ENCODE assay signal across 18 mouse cellular contexts in the genomic region with DNA sequence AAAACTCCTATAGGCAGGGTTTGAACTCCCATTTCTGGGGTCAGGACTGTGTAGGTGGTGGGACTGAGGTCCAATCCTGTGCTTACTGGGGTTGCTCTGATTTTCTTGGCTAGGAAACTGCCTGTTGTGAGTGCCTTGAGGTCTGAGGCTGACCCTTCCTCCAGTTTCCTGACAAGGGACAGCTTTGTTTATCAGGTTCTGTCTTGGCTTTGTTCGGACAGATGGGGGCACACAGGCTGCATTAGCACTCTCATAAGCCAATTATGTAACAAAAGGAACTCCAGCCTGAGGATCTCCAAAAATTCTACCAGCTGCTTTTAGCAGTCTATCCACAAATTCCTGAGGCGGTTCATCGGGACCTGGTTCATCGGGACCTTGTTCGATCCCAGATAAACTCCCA. TPM values are rescaled to one million over a fixed set of nuclear protein-coding genes. Genes with fewer than 3 reads are reported as not detected.
A peak's percentile ranks its signal among the peaks of the same experiment; 100 is the strongest.
DNase-seq lines count a peak whose midpoint lies in the region; ATAC-seq and TF ChIP-seq lines count a peak whose summit lies in the region.
"Had no signal": no experiment of that assay in that cellular context is flagged by ENCODE, and none has a peak within 500 bp of the region (broad histone marks: within the 10 kb centered on the region; RNA-seq: fewer than 3 reads in every experiment).

No protein-coding gene starts in this region.

- H3K4me1 ChIP-seq in cerebellum, adult 2 months (ENCODE audit: control insufficient read depth, insufficient read depth, low read length): no peaks in the 10 kb centered on the region
- H3K4me1 ChIP-seq in kidney, postnatal 0 days (replicated peaks; ENCODE audit: insufficient read depth, low read length): no peaks in the 10 kb centered on the region
- H3K4me1 ChIP-seq in kidney, embryonic 16.5 days (ENCODE audit: insufficient read depth, low read length): no peaks in the 10 kb centered on the region
- H3K4me1 ChIP-seq: limb, embryonic 13.5 days had no signal

- peak; percentile 46; the same call in 1 of the 2 replicates for TF ChIP-seq CTCF in cerebellum, adult 2 months (IDR thresholded peaks at IDR 0.05; ENCODE audit: borderline replicate concordance, insufficient read depth, low read depth, low read length)
- TF ChIP-seq CTCF in kidney, postnatal 0 days (IDR thresholded peaks at IDR 0.05; ENCODE audit: low read depth): peak; percentile 49

- H3K9ac ChIP-seq in kidney, postnatal 0 days (ENCODE audit: low read depth, low read length): no peak overlapping the region
- no peak overlapping the region for H3K9ac ChIP-seq in kidney, embryonic 16.5 days (replicated peaks; ENCODE audit: low read length)
- H3K9ac ChIP-seq: limb, embryonic 13.5 days had no signal

- H3K27ac ChIP-seq in cerebellum, adult 2 months (ENCODE audit: insufficient read depth, low read length): no peak overlapping the region
- H3K27ac ChIP-seq in kidney, postnatal 0 days: no peak overlapping the region
- H3K27ac ChIP-seq in kidney, embryonic 16.5 days (ENCODE audit: low read length): no peak overlapping the region
- H3K27ac ChIP-seq: limb, embryonic 13.5 days; midbrain, embryonic 10.5 days had no signal

- H3K36me3 ChIP-seq in kidney, postnatal 0 days (ENCODE audit: insufficient read depth, low read length): no peaks in the 10 kb centered on the region
- H3K36me3 ChIP-seq in kidney, embryonic 16.5 days (ENCODE audit: insufficient read depth, low read length): no peaks in the 10 kb centered on the region
- H3K36me3 ChIP-seq: limb, embryonic 13.5 days; midbrain, embryonic 10.5 days had no signal

- no peaks in the 10 kb centered on the region for H3K27me3 ChIP-seq in cerebellum, adult 2 months (ENCODE audit: control insufficient read depth, insufficient read depth, low read length)
- H3K27me3 ChIP-seq in kidney, postnatal 0 days (ENCODE audit: insufficient read depth, low read length): no peaks in the 10 kb centered on the region
- no peaks in the 10 kb centered on the region for H3K27me3 ChIP-seq in kidney, embryonic 16.5 days (ENCODE audit: insufficient read depth, low read length)
- H3K27me3 ChIP-seq: limb, embryonic 13.5 days; Patski had no signal

- no peak for ATAC-seq in kidney, postnatal 0 days (replicated peaks; ENCODE audit: low FRiP score, low read depth)
- no peak for ATAC-seq in kidney, embryonic 16.5 days (ENCODE audit: low FRiP score, low TSS enrichment)
- no peak for ATAC-seq in monocyte, adult 5-6 weeks (replicated peaks; ENCODE audit: insufficient number of reproducible peaks, low FRiP score, low TSS enrichment, poor library complexity, severe bottlenecking)
- ATAC-seq: Patski had no signal

- H3K4me3 ChIP-seq in cerebellum, adult 2 months (replicated peaks; ENCODE audit: insufficient read depth, low read depth, low read length): no peak overlapping the region
- H3K4me3 ChIP-seq in kidney, postnatal 0 days (replicated peaks; ENCODE audit: low read depth, low read length): no peak overlapping the region
- H3K4me3 ChIP-seq in kidney, embryonic 16.5 days (ENCODE audit: low read length): no peak overlapping the region
- H3K4me3 ChIP-seq: erythroblast, embryonic 14.5 days; limb, embryonic 13.5 days; midbrain, embryonic 10.5 days had no signal

- DNase-seq in cerebellum, adult 2 months: peak in 1 of 2 experiments; percentile 16
- no peak for DNase-seq in cerebellum, postnatal 14 days
- DNase-seq in kidney, postnatal 0 days (ENCODE audit: low spot score): peak; percentile 52
- peak; percentile 85 for DNase-seq in adipocyte (ENCODE audit: low spot score)
- peak; percentile 54 for DNase-seq in lung, postnatal 10 days
- no peak for DNase-seq in spleen, postnatal 10 days (ENCODE audit: low spot score in 2 of 2)
- DNase-seq: adrenal gland, postnatal 10 days; cerebellum, adult 9-11 months; thymus, postnatal 36 days had no signal

- no peaks in the 10 kb centered on the region for H3K9me3 ChIP-seq in kidney, postnatal 0 days (replicated peaks; ENCODE audit: low read length)
- no peaks in the 10 kb centered on the region for H3K9me3 ChIP-seq in kidney, embryonic 16.5 days (ENCODE audit: low read length)
- H3K9me3 ChIP-seq: limb, embryonic 13.5 days; midbrain, embryonic 10.5 days had no signal

- H3K4me2 ChIP-seq in kidney, postnatal 0 days (ENCODE audit: low read length): no peak overlapping the region
- no peak overlapping the region for H3K4me2 ChIP-seq in kidney, embryonic 16.5 days (replicated peaks; ENCODE audit: low read depth, low read length)
- H3K4me2 ChIP-seq: limb, embryonic 13.5 days had no signal

- TF ChIP-seq POLR2A in cerebellum, adult 2 months (IDR thresholded peaks at IDR 0.05; ENCODE audit: borderline replicate concordance, insufficient read depth, low read length): no peak

- 22% methylated on average over 5 of the region's 5 CpGs for WGBS in cerebellum, adult 2 months
- 45% methylated on average over 5 of the region's 5 CpGs for WGBS in kidney, postnatal 0 days
- 51% methylated on average over 5 of the region's 5 CpGs for WGBS in kidney, embryonic 16.5 days

RNA-seq across cellular contexts. Expression of gene Il5, which starts 21.8 kb away (rescaled TPM):
- 0.16 and 0.22 TPM in 2 replicates for polyA plus RNA-seq in cerebellum, adult 2 months (2012; rRNA removed)
- polyA plus RNA-seq in kidney, postnatal 0 days (2015; fragmentation: Nextera tagmentation; extraction: Ambion mirVana): not detected in 2 replicates
- polyA plus RNA-seq in kidney, embryonic 16.5 days (2015; fragmentation: Nextera tagmentation; extraction: Ambion mirVana): not detected in 2 replicates
- total RNA-seq in monocyte, adult 5-6 weeks (2017): not detected in 3 replicates
- total RNA-seq: adrenal gland, postnatal 10 days; hematopoietic stem cell, adult 5-6 weeks; layer of hippocampus, postnatal 14 days; neutrophil, adult 5-6 weeks had no signal
- polyA plus RNA-seq: erythroblast, embryonic 14.5 days; limb, embryonic 13.5 days; midbrain, embryonic 10.5 days; Patski had no signal

RNA-seq across cellular contexts. Expression of gene Irf1, which starts 27.5 kb away (rescaled TPM):
- polyA plus RNA-seq in cerebellum, adult 2 months (2012; rRNA removed): 5.6 and 6.0 TPM in 2 replicates
- polyA plus RNA-seq in kidney, postnatal 0 days (2015; fragmentation: Nextera tagmentation; extraction: Ambion mirVana): 14.0 and 17.9 TPM in 2 replicates
- polyA plus RNA-seq in kidney, embryonic 16.5 days (2015; fragmentation: Nextera tagmentation; extraction: Ambion mirVana): 16.9 and 17.4 TPM in 2 replicates
- total RNA-seq in monocyte, adult 5-6 weeks (2017): 300 to 388 TPM (median 378 TPM) in 3 replicates

RNA-seq across cellular contexts. Expression of gene Gm17334, which starts 30.6 kb away (rescaled TPM):
- 0.32 and 0.44 TPM in 2 replicates for polyA plus RNA-seq in cerebellum, adult 2 months (2012; rRNA removed)
- 0.20 and 0.21 TPM in 2 replicates for polyA plus RNA-seq in kidney, postnatal 0 days (2015; fragmentation: Nextera tagmentation; extraction: Ambion mirVana)
- polyA plus RNA-seq in kidney, embryonic 16.5 days (2015; fragmentation: Nextera tagmentation; extraction: Ambion mirVana): 0.27 and 0.30 TPM in 2 replicates
- total RNA-seq in monocyte, adult 5-6 weeks (2017): 0.68 TPM in 1 of 3 replicates, not detected in the others
- total RNA-seq: neutrophil, adult 5-6 weeks had no signal
- polyA plus RNA-seq: erythroblast, embryonic 14.5 days; midbrain, embryonic 10.5 days had no signal

RNA-seq across cellular contexts. Expression of gene Rad50, which starts 35.2 kb away (rescaled TPM):
- polyA plus RNA-seq in cerebellum, adult 2 months (2012; rRNA removed): 5.4 TPM in 2 replicates
- polyA plus RNA-seq in kidney, postnatal 0 days (2015; fragmentation: Nextera tagmentation; extraction: Ambion mirVana): 21.3 and 21.6 TPM in 2 replicates
- polyA plus RNA-seq in kidney, embryonic 16.5 days (2015; fragmentation: Nextera tagmentation; extraction: Ambion mirVana): 24.9 TPM in 2 replicates
- 27.8 to 53.5 TPM (median 45.6 TPM) in 3 replicates for total RNA-seq in monocyte, adult 5-6 weeks (2017)

Comparison
In these comparisons a context has a peak if more than half of its experiments do, and no peak if none do; other contexts are left out.
1. DNase-seq: peak in kidney, postnatal 0 days (single experiment), adipocyte (single experiment) and lung, postnatal 10 days (single experiment); none in cerebellum, postnatal 14 days (0 of 2) and spleen, postnatal 10 days (0 of 2).